15 mouse cellular contexts compared by ENCODE assay signal in the genomic region with DNA sequence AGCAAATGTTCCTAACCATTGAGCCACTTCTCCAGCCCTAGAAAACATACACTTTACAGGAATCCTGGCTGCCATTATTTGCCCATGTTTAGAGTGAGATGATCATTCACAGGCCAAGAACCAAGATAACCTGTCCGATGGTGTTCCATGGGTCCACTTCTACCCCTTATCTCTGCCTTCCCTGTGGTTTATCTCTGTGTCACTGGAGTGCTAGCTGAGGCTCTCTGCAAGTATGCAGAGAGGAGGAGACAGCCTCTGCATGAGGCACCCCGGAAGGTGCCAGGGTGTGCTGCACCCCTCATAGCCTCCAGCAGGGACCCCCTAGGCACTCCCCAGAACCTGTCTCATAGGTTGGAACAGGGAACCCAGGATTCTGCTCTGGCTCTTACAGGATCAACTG.
DNase-seq lines count a peak whose midpoint lies in the region; ATAC-seq and TF ChIP-seq lines count a peak whose summit lies in the region.
"Had no signal": no experiment of that assay in that cellular context is flagged by ENCODE, and none has a peak within 500 bp of the region (broad histone marks: within the 10 kb centered on the region; RNA-seq: fewer than 3 reads in every experiment).

No protein-coding gene starts in this region.

- 0 out of 2 replicates have a peak, but pooled peaks have one; percentile 2 for TF ChIP-seq CTCF in cerebellum, adult 2 months (IDR thresholded peaks at IDR 0.05; ENCODE audit: borderline replicate concordance, insufficient read depth, low read depth, low read length)

- H3K27ac ChIP-seq in cerebellum, adult 2 months (ENCODE audit: insufficient read depth, low read length): no peak overlapping the region
- H3K27ac ChIP-seq in liver, embryonic 11.5 days (ENCODE audit: low read depth, low read length): no peak overlapping the region
- H3K27ac ChIP-seq in liver, embryonic 16.5 days (ENCODE audit: low read length): no peak overlapping the region
- H3K27ac ChIP-seq: embryonic facial prominence, embryonic 15.5 days; forebrain, embryonic 10.5 days; forebrain, embryonic 15.5 days; heart, adult 2 months; hindbrain, embryonic 15.5 days had no signal

- TF ChIP-seq POLR2A in cerebellum, adult 2 months (IDR thresholded peaks at IDR 0.05; ENCODE audit: borderline replicate concordance, insufficient read depth, low read length): no peak

- peaks cover 30% of the 10 kb centered on the region for H3K4me1 ChIP-seq in cerebellum, adult 2 months (ENCODE audit: control insufficient read depth, insufficient read depth, low read length)
- H3K4me1 ChIP-seq in liver, embryonic 11.5 days (replicated peaks; ENCODE audit: control insufficient read depth, insufficient read depth, low read length): peaks cover 22% of the 10 kb centered on the region
- H3K4me1 ChIP-seq in liver, embryonic 16.5 days (ENCODE audit: control insufficient read depth, low read depth, low read length): peaks cover 14% of the 10 kb centered on the region

- H3K9ac ChIP-seq in liver, embryonic 11.5 days (ENCODE audit: low read depth, low read length): no peak overlapping the region
- H3K9ac ChIP-seq in liver, embryonic 16.5 days (ENCODE audit: low read depth, low read length): no peak overlapping the region
- H3K9ac ChIP-seq: embryonic facial prominence, embryonic 15.5 days; forebrain, embryonic 15.5 days; hindbrain, embryonic 15.5 days had no signal

- H3K36me3 ChIP-seq in liver, embryonic 11.5 days (ENCODE audit: control insufficient read depth, insufficient read depth, low read length): peaks cover 11% of the 10 kb centered on the region
- peaks cover 12% of the 10 kb centered on the region; the same call in 1 of the 2 replicates for H3K36me3 ChIP-seq in liver, embryonic 16.5 days (ENCODE audit: control insufficient read depth, insufficient read depth)
- H3K36me3 ChIP-seq: G1E had no signal

- WGBS in cerebellum, adult 2 months: 80% methylated on average over 2 of the region's 2 CpGs
- WGBS in liver, embryonic 11.5 days: 33% methylated on average over 2 of the region's 2 CpGs
- 17% methylated on average over 2 of the region's 2 CpGs for WGBS in liver, embryonic 16.5 days (ENCODE audit: insufficient replicate concordance)

- no peak for DNase-seq in cerebellum, adult 2 months
- DNase-seq in cerebellum, postnatal 4 days (ENCODE audit: low spot score in 2 of 2): no peak
- no peak for DNase-seq in liver, embryonic 11.5 days (ENCODE audit: low spot score)
- DNase-seq in liver: no peak
- peak; percentile 44 for DNase-seq in c-Kit-positive CD71-positive TER-119-positive erythroid progenitor cells, embryonic 14.5 days (ENCODE audit: low spot score)
- no peak for DNase-seq in thymus, postnatal 14 days
- no peak for DNase-seq in thymus, postnatal 36 days

- H3K4me2 ChIP-seq in liver, embryonic 11.5 days: no peak overlapping the region
- no peak overlapping the region for H3K4me2 ChIP-seq in liver, embryonic 16.5 days (ENCODE audit: low read depth, low read length)
- H3K4me2 ChIP-seq: embryonic facial prominence, embryonic 15.5 days; forebrain, embryonic 15.5 days; hindbrain, embryonic 15.5 days had no signal

- ATAC-seq in liver, embryonic 11.5 days (replicated peaks; ENCODE audit: low FRiP score): peak; percentile 88
- ATAC-seq in liver, embryonic 16.5 days (ENCODE audit: low read depth): peak; percentile 76
- ATAC-seq: forebrain, embryonic 15.5 days had no signal

- H3K4me3 ChIP-seq in cerebellum, adult 2 months (replicated peaks; ENCODE audit: insufficient read depth, low read depth, low read length): no peak overlapping the region
- no peak overlapping the region for H3K4me3 ChIP-seq in liver, embryonic 11.5 days (ENCODE audit: low read depth, low read length)
- H3K4me3 ChIP-seq in liver, embryonic 16.5 days (ENCODE audit: low read depth, low read length): no peak overlapping the region
- H3K4me3 ChIP-seq: embryonic facial prominence, embryonic 15.5 days; erythroblast, embryonic 14.5 days; forebrain, embryonic 10.5 days; forebrain, embryonic 15.5 days; heart, adult 2 months; hindbrain, embryonic 15.5 days had no signal

- no peaks in the 10 kb centered on the region for H3K27me3 ChIP-seq in cerebellum, adult 2 months (ENCODE audit: control insufficient read depth, insufficient read depth, low read length)
- H3K27me3 ChIP-seq in liver, embryonic 11.5 days (replicated peaks; ENCODE audit: control insufficient read depth, insufficient read depth, low read length): no peaks in the 10 kb centered on the region
- no peaks in the 10 kb centered on the region for H3K27me3 ChIP-seq in liver, embryonic 16.5 days (ENCODE audit: control insufficient read depth, insufficient read depth, low read depth, low read length)
- H3K27me3 ChIP-seq: embryonic facial prominence, embryonic 15.5 days; forebrain, embryonic 15.5 days; hindbrain, embryonic 15.5 days had no signal

- H3K9me3 ChIP-seq in liver, embryonic 11.5 days (ENCODE audit: control insufficient read depth, low read length): no peaks in the 10 kb centered on the region
- H3K9me3 ChIP-seq in liver, embryonic 16.5 days (replicated peaks; ENCODE audit: control insufficient read depth, low read length): no peaks in the 10 kb centered on the region
- H3K9me3 ChIP-seq: embryonic facial prominence, embryonic 15.5 days; forebrain, embryonic 10.5 days; forebrain, embryonic 15.5 days; hindbrain, embryonic 15.5 days had no signal
